Mouse (Mus musculus) E14TG2a.4 (cell line): ENCODE results near the gene Olfr1278.

Source experiments
- CTCF ChIP-seq: conservative IDR thresholded peaks from 2 replicates; pipeline ENCODE4 v1.5.1; 2014; ENCODE audit warnings: low read length
- NANOG ChIP-seq: IDR thresholded peaks from 2 replicates; pipeline ENCODE4 v1.6.1; 2014; ENCODE audit warnings: borderline replicate concordance, low read length, mixed read lengths
- POU5F1 ChIP-seq: IDR thresholded peaks from 2 replicates; pipeline ENCODE4 v1.6.1; 2014; ENCODE audit warnings: low read length, borderline replicate concordance

GRCm38 (mm10) chr2:111335976-111336375 is 46.0 kb downstream of the Olfr1278 start, which contains the start of gene Olfr1282:
- no peak for TF ChIP-seq CTCF
- TF ChIP-seq POU5F1, result no peak
- no peak for TF ChIP-seq NANOG
